Mouse (Mus musculus): ENCODE results near the gene Gm10184.
"Not testable (repeated sequence)": the region's sequence is repeated elsewhere in the genome, so short reads cannot be mapped to it uniquely, and the experiment has no call there.

DNA sequence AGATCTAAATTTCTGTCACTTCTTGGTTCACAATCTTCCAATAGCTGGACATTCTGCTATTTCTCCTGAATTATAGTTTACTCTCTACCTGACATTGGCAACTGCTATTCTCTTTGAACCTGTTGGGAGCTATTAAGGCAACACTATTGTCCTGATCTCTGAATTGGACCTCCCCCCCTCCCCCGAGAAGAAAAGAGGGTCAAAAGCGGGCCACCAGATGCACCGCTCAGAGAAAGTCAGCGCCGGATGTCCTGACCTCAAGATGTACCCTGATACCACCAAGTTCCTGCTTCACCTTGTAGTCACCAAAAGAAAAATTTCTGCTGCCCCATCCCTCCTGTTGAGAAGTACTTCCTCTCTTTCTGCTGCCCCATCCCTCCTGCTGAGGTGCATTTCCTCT is 5.5 kb downstream of the Gm10184 start:
- TF ChIP-seq POLR2A (IDR thresholded peaks at IDR 0.05; ENCODE audit: insufficient read length, low read depth); POLR2AphosphoS2 (IDR thresholded peaks at IDR 0.05; ENCODE audit: insufficient read length, low read depth); MAX (IDR thresholded peaks at IDR 0.05; ENCODE audit: low read depth); E2F4 (IDR thresholded peaks at IDR 0.05; ENCODE audit: insufficient read depth); MYOG (IDR thresholded peaks at IDR 0.05; ENCODE audit: control insufficient read depth in 1 of 3, insufficient read depth in 1 of 3, insufficient read length in 2 of 3, low read depth in 2 of 3): not testable (repeated sequence)

All from myocyte (in vitro differentiated cells).